Mouse (Mus musculus) liver, embryonic 14.5 days (tissue): ENCODE data around the gene Igf2r.

ENCODE experiments used
- CTCF ChIP-seq: IDR thresholded peaks from 2 replicates; pipeline ENCODE4 v1.5.1; 2016; ENCODE audit warnings: antibody characterized with exemption, low read depth, control low read depth
- EP300 ChIP-seq: IDR thresholded peaks from 2 replicates; pipeline ENCODE4 v1.6.1; 2016; ENCODE audit warnings: antibody characterized with exemption, low read depth

DNA sequence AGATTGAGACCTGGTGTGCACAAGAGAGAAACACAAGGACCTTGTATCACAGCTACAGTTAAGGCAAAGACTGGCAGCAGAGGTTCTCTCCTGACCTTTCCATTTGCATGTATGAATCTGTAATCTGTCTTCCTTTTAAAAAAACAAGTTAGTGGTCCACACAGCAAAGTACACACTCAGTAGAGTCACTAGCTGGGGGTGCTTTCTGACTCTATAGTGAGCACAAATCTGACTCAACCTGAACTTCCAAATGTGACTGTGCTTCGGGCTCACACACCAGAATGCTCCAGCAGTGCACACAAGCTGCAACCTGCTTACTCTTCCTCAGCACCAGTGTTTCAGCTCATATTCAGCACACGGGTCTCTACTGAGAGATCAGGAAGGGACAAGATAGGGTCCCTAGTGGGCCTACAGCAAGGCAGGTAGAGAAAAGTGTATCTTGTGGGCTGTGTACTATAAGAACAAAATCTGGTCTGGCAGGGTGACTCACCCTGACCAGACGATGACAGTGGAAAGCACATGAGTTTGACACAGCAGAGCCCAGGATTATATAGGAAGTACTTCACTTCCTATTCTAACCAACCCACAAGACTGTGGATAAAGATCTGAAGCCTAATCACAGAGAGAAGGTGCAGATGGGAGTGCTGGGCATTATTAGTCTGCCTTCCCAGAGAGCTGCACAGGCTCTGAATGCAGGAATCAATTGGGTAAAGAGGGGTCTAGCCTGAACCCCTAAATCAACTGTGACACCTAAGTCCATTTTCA, 15.0 kb downstream of the Igf2r start:
- no peak for TF ChIP-seq CTCF
- no peak for TF ChIP-seq EP300
